Mouse (Mus musculus) G1E (cell line): ENCODE data around the gene Krt36. TPM values are rescaled to one million over a fixed set of nuclear protein-coding genes. Genes with fewer than 3 reads are reported as not detected.

Experiments
- ATAC-seq: 2 replicates; pipeline ENCODE4 v1.8.0; 2016; ENCODE audit warnings: mild to moderate bottlenecking; ENCODE audit not compliant: insufficient number of reproducible peaks, poor library complexity, low FRiP score, severe bottlenecking; ENCODE audit errors: extremely low read depth
- DNase-seq: peaks from one replicate; pipeline ENCODE4 v3.0.0; 2012; ENCODE audit warnings: low spot score
- H3K27me3 ChIP-seq: 2 replicates; pipeline ENCODE4 v1.6.1; 2012; ENCODE audit warnings: mild to moderate bottlenecking, low read length, inconsistent platforms; ENCODE audit not compliant: insufficient read depth
- H3K36me3 ChIP-seq: replicated peaks from 2 replicates; pipeline ENCODE3; 2012; ENCODE audit warnings: mild to moderate bottlenecking, inconsistent platforms
- H3K4me1 ChIP-seq: 2 replicates; pipeline ENCODE4 v1.6.1; 2012; ENCODE audit warnings: low read depth, low read length, inconsistent platforms, mixed read lengths; ENCODE audit not compliant: insufficient read depth
- H3K4me3 ChIP-seq: 2 replicates; pipeline ENCODE4 v1.5.1; 2012; ENCODE audit warnings: low read depth, mild to moderate bottlenecking, inconsistent platforms, low read length, moderate library complexity, mixed read lengths
- H3K9me3 ChIP-seq: replicated peaks from 2 replicates; pipeline ENCODE4 v1.6.1; 2012; ENCODE audit warnings: inconsistent platforms
- CTCF ChIP-seq: IDR thresholded peaks from 2 replicates; pipeline ENCODE4 v1.5.1; 2012; ENCODE audit warnings: low read depth, low read length, inconsistent platforms, mixed read lengths
- GATA1 ChIP-seq: IDR thresholded peaks from 2 replicates; pipeline ENCODE4 v1.6.1; 2012; ENCODE audit warnings: borderline replicate concordance, low read length, inconsistent platforms, mixed read lengths
- GATA2 ChIP-seq: IDR thresholded peaks from 2 replicates; pipeline ENCODE4 v1.6.1; 2012; ENCODE audit warnings: low read depth, low read length, inconsistent platforms, borderline replicate concordance
- POLR2AphosphoS5 ChIP-seq: IDR thresholded peaks from 2 replicates; pipeline ENCODE4 v1.6.1; 2012; ENCODE audit warnings: low read depth, low read length, inconsistent platforms; ENCODE audit not compliant: insufficient replicate concordance
- TAL1 ChIP-seq: conservative IDR thresholded peaks from 2 replicates; pipeline ENCODE4 v1.6.1; 2012; ENCODE audit warnings: low read depth, low read length, inconsistent platforms, mixed read lengths
- polyA plus RNA-seq: library from polyadenylated mRNA; stranded (reverse); fragments of >175 nt; gene quantifications from 2 replicates; pipeline ENCODE4 v1.2.3, GENCODE M21; 2012
- total RNA-seq, 2 experiments: library from RNA; stranded (forward) in 1 of 2; stranded (reverse) in 1 of 2; fragments of 200-1000 nt in 1 of 2; fragments of >200 nt in 1 of 2; fragmentation: Nextera tagmentation in 1 of 2; gene quantifications; 2 replicates each; pipeline ENCODE4 v1.2.3; 2014 to 2017

Krt36 gene
- total RNA-seq (2014; fragmentation: Nextera tagmentation) (not detected in 2 replicates), total RNA-seq (2017) (not detected in 2 replicates), polyA plus RNA-seq (not detected in 2 replicates)

GRCm38 (mm10) chr11:100105576-100106122, at the start of gene Krt36:
Krt36 (minus strand) TSS chr11:100105626.
- Histone ChIP-seq H3K4me3 (no peak within 1 kb of the TSS), H3K9me3 (peaks cover 78% of the 10 kb centered on the region), H3K4me1 (no peaks in the 10 kb centered on the region), H3K27me3 (no peaks in the 10 kb centered on the region), H3K36me3 (no peaks in the 10 kb centered on the region)
- ATAC-seq (no peak), DNase-seq (no peak)
- TF ChIP-seq GATA2 (no peak), CTCF (no peak), TAL1 (no peak), GATA1 (no peak), POLR2AphosphoS5 (no peak)

GRCm38 (mm10) chr11:100148615-100149330, 43.3 kb upstream of the Krt36 start, which contains the start of gene Krt19:
Krt19 (minus strand) TSS chr11:100148665.
- DNase-seq: no peak
- no peaks in the 10 kb centered on the region for H3K27me3 ChIP-seq
- H3K36me3 ChIP-seq: no peaks in the 10 kb centered on the region
- H3K4me3 ChIP-seq: no peak within 1 kb of the TSS
- peaks cover 71% of the 10 kb centered on the region for H3K9me3 ChIP-seq
- no peaks in the 10 kb centered on the region for H3K4me1 ChIP-seq
- ATAC-seq: no peak
- TF ChIP-seq TAL1: no peak
- no peak for TF ChIP-seq GATA2
- no peak for TF ChIP-seq GATA1
- no peak for TF ChIP-seq CTCF
- no peak for TF ChIP-seq POLR2AphosphoS5

GRCm38 (mm10) chr11:100147566-100148353, 42.3 kb upstream of the Krt36 start:
- TF ChIP-seq TAL1 (no peak), GATA1 (no peak), GATA2 (no peak), POLR2AphosphoS5 (no peak), CTCF (no peak)
- no peak for DNase-seq
- Histone ChIP-seq H3K9me3 (peaks cover 72% of the 10 kb centered on the region), H3K36me3 (no peaks in the 10 kb centered on the region), H3K4me1 (no peaks in the 10 kb centered on the region), H3K27me3 (no peaks in the 10 kb centered on the region), H3K4me3 (no peak overlapping the region)
- no peak for ATAC-seq

- DNase-seq (no peak), ATAC-seq (no peak)
- TF ChIP-seq POLR2AphosphoS5: no peak
- no peak for TF ChIP-seq GATA1
- TF ChIP-seq GATA2: no peak
- no peak for TF ChIP-seq CTCF
- no peak for TF ChIP-seq TAL1
- peaks cover 75% of the 10 kb centered on the region for H3K9me3 ChIP-seq
- H3K4me1 ChIP-seq: no peaks in the 10 kb centered on the region
- H3K27me3 ChIP-seq: no peaks in the 10 kb centered on the region
- no peak overlapping the region for H3K4me3 ChIP-seq
- H3K36me3 ChIP-seq: no peaks in the 10 kb centered on the region
These were observed 40.6 kb upstream of the Krt36 start for GRCm38 (mm10) chr11:100145858-100146560.

GRCm38 (mm10) chr11:100145104-100145503, 39.7 kb upstream of the Krt36 start:
- TF ChIP-seq GATA2: no peak
- TF ChIP-seq CTCF: no peak
- no peak for TF ChIP-seq POLR2AphosphoS5
- ATAC-seq: no peak
- H3K4me3 ChIP-seq: no peak overlapping the region
- H3K4me1 ChIP-seq: no peaks in the 10 kb centered on the region
- no peaks in the 10 kb centered on the region for H3K27me3 ChIP-seq
- H3K36me3 ChIP-seq: no peaks in the 10 kb centered on the region
- no peak for DNase-seq
- peaks cover 78% of the 10 kb centered on the region for H3K9me3 ChIP-seq

GRCm38 (mm10) chr11:100140966-100141365, 35.5 kb upstream of the Krt36 start:
- TF ChIP-seq CTCF: no peak
- TF ChIP-seq GATA1: no peak
- TF ChIP-seq POLR2AphosphoS5: no peak
- no peak for TF ChIP-seq GATA2
- TF ChIP-seq TAL1: no peak
- Histone ChIP-seq H3K9me3 (peaks cover 85% of the 10 kb centered on the region), H3K4me1 (no peaks in the 10 kb centered on the region), H3K27me3 (no peaks in the 10 kb centered on the region), H3K4me3 (peak overlapping the region; percentile 36; the same call in 1 of the 2 replicates), H3K36me3 (no peaks in the 10 kb centered on the region)
- DNase-seq: no peak
- ATAC-seq: no peak
